8 mouse cellular contexts compared by ENCODE assay signal in the genomic region with DNA sequence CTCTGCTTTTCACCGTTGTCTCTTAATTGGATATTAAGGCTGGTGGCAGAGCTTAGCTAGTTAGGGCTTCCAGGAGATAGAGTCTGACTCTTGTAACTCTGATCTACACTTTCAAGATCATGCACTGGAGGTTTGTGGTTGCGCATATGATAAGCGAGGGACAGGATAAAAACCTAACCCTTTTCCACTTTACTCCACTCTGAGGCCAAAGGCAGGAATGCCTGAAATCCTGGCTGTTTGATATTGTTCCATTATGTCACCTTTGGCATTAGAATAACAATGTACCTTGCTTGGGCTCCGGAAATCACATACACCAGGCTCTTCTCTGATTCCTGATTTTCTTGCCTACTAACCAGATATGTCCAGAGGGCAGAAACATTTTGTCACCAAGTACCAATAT. TPM values are rescaled to one million over a fixed set of nuclear protein-coding genes. Genes with fewer than 3 reads are reported as not detected.
DNase-seq lines count a peak whose midpoint lies in the region; ATAC-seq lines count a peak whose summit lies in the region.

No protein-coding gene starts in this region.

- peak overlapping the region; percentile 64 for H3K4me2 ChIP-seq in forebrain, embryonic 12.5 days
- peak overlapping the region; percentile 83 for H3K4me2 ChIP-seq in liver, embryonic 13.5 days

- H3K27ac ChIP-seq in forebrain, embryonic 12.5 days: peak overlapping the region; percentile 98
- no peak overlapping the region for H3K27ac ChIP-seq in liver, embryonic 13.5 days

- H3K4me3 ChIP-seq in erythroblast, embryonic 14.5 days (replicated peaks): peak overlapping the region; percentile 100
- peak overlapping the region; percentile 78; the same call in 1 of the 2 replicates for H3K4me3 ChIP-seq in forebrain, embryonic 12.5 days (replicated peaks)
- peak overlapping the region; percentile 82 for H3K4me3 ChIP-seq in liver, embryonic 13.5 days (replicated peaks)

- H3K4me1 ChIP-seq in erythroblast, embryonic 14.5 days (ENCODE audit: control insufficient read depth): peaks cover 45% of the 10 kb centered on the region
- peaks cover 21% of the 10 kb centered on the region for H3K4me1 ChIP-seq in forebrain, embryonic 12.5 days
- peaks cover 22% of the 10 kb centered on the region for H3K4me1 ChIP-seq in liver, embryonic 13.5 days (replicated peaks)

- intact Hi-C loops in heart, postnatal 25 days (cut with DNase I): loop anchor here (5.0 kb wide), 1 partner anchor 164 kb away; a partner anchor contains a TSS

- H3K9ac ChIP-seq in forebrain, embryonic 12.5 days: no peak overlapping the region
- peak overlapping the region; percentile 91; the same call in 1 of the 2 replicates for H3K9ac ChIP-seq in liver, embryonic 13.5 days

- WGBS in forebrain, embryonic 12.5 days: 51% methylated on average over 4 of the region's 4 CpGs
- 75% methylated on average over 4 of the region's 4 CpGs for WGBS in liver, embryonic 13.5 days (ENCODE audit: insufficient replicate concordance)

- peak; percentile 15 for DNase-seq in 3T3-L1 (ENCODE audit: low read depth, low spot score)
- DNase-seq in liver, embryonic 13.5 days: no peak
- no peak for DNase-seq in natural killer cell, adult 2 months (ENCODE audit: low spot score in 2 of 2)
- no peak for DNase-seq in heart, postnatal 25 days (ENCODE audit: low spot score)

- ATAC-seq in erythroblast, adult 5-6 weeks (replicated peaks; ENCODE audit: low FRiP score, poor library complexity, severe bottlenecking): no peak
- ATAC-seq in forebrain, embryonic 12.5 days (ENCODE audit: low FRiP score): no peak
- ATAC-seq in liver, embryonic 13.5 days (ENCODE audit: low read depth): no peak
- ATAC-seq in granulocyte monocyte progenitor cell, adult 5-6 weeks (replicated peaks; ENCODE audit: poor library complexity, severe bottlenecking): no peak

- H3K36me3 ChIP-seq in erythroblast, embryonic 14.5 days (ENCODE audit: control insufficient read depth): peaks cover 6% of the 10 kb centered on the region
- no peaks in the 10 kb centered on the region for H3K36me3 ChIP-seq in forebrain, embryonic 12.5 days (replicated peaks)
- no peaks in the 10 kb centered on the region for H3K36me3 ChIP-seq in liver, embryonic 13.5 days

- no peaks in the 10 kb centered on the region for H3K27me3 ChIP-seq in erythroblast, embryonic 14.5 days (ENCODE audit: control insufficient read depth)
- no peaks in the 10 kb centered on the region for H3K27me3 ChIP-seq in forebrain, embryonic 12.5 days
- H3K27me3 ChIP-seq in liver, embryonic 13.5 days: no peaks in the 10 kb centered on the region

- H3K9me3 ChIP-seq in erythroblast, embryonic 14.5 days (ENCODE audit: control insufficient read depth, low read length): no peaks in the 10 kb centered on the region
- H3K9me3 ChIP-seq in forebrain, embryonic 12.5 days: no peaks in the 10 kb centered on the region
- no peaks in the 10 kb centered on the region for H3K9me3 ChIP-seq in liver, embryonic 13.5 days (replicated peaks)

RNA-seq across cellular contexts. Expression of a gene that starts 0.7 kb away (rescaled TPM):
- polyA plus RNA-seq in erythroblast, embryonic 14.5 days (2012): 3.2 and 3.5 TPM in 2 replicates
- total RNA-seq in erythroblast, adult 5-6 weeks (2015; ENCODE audit: low replicate concordance): 13.1 and 21.7 TPM in 2 replicates
- 26.2 and 45.4 TPM in 2 replicates for total RNA-seq in erythroblast, adult 5-6 weeks (2017; ENCODE audit: low replicate concordance)
- polyA plus RNA-seq in forebrain, embryonic 12.5 days (2016; fragmentation: Nextera tagmentation; extraction: Ambion mirVana): 59.9 and 60.5 TPM in 2 replicates
- 14.5 and 18.6 TPM in 2 replicates for polyA plus RNA-seq in liver, embryonic 13.5 days (2015; fragmentation: Nextera tagmentation; extraction: Ambion mirVana)
- total RNA-seq in granulocyte monocyte progenitor cell, adult 5-6 weeks (2014; fragmentation: Nextera tagmentation): 22.8 and 23.1 TPM in 2 replicates
- 31.0 and 44.0 TPM in 2 replicates for total RNA-seq in granulocyte monocyte progenitor cell, adult 5-6 weeks (2017)
- 10 to 100 TPM; 11.8 to 13.9 TPM for total RNA-seq in heart, postnatal 25 days (2021)

RNA-seq across cellular contexts. Expression of a gene that starts 9.8 kb away (rescaled TPM):
- polyA plus RNA-seq in erythroblast, embryonic 14.5 days (2012): 1.0 and 1.7 TPM in 2 replicates
- total RNA-seq in erythroblast, adult 5-6 weeks (2015; ENCODE audit: low replicate concordance): 7.1 and 7.7 TPM in 2 replicates
- total RNA-seq in erythroblast, adult 5-6 weeks (2017; ENCODE audit: low replicate concordance): 16.4 and 20.8 TPM in 2 replicates
- 11.8 and 14.2 TPM in 2 replicates for polyA plus RNA-seq in forebrain, embryonic 12.5 days (2016; fragmentation: Nextera tagmentation; extraction: Ambion mirVana)
- polyA plus RNA-seq in liver, embryonic 13.5 days (2015; fragmentation: Nextera tagmentation; extraction: Ambion mirVana): 7.7 and 7.9 TPM in 2 replicates
- total RNA-seq in granulocyte monocyte progenitor cell, adult 5-6 weeks (2014; fragmentation: Nextera tagmentation): 7.5 and 7.7 TPM in 2 replicates
- 16.3 and 17.7 TPM in 2 replicates for total RNA-seq in granulocyte monocyte progenitor cell, adult 5-6 weeks (2017)
- total RNA-seq in heart, postnatal 25 days (2021): 10 to 100 TPM; 24.0 to 25.3 TPM
